Mouse (Mus musculus) lung, postnatal 36 days (tissue): ENCODE measurements at regions not wholly inside any gene's neighbourhood (a gene's known extent, or its start where the extent isn't known, plus 50 kb on each side); places are given as distances from the start of the nearest gene placed in this dataset.

Source experiments
- DNase-seq: peaks from one replicate; pipeline ENCODE4 v3.0.0; 2022; ENCODE audit warnings: mixed read lengths

DNA sequence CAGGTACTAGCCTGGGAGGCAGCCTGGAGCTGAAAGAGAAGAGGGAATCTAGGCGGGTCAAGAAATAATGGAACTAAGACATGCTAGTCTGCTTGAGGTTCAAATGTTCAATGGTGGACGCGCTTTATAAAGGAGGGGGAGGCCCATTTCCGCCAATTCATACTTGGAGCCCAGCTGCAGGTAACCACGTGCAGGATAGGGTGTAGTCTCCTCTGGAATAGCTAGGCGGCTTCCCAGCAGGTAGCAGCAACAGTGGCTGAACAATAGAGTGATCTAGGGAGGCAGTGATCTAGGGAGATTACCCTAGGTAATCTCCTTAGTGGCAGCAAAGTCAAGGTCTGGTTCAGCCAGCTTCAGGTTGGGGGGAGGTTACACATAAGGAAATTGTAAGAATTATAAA, 134.6 kb downstream of the Sh2d4b start:
- no peak for DNase-seq

DNA sequence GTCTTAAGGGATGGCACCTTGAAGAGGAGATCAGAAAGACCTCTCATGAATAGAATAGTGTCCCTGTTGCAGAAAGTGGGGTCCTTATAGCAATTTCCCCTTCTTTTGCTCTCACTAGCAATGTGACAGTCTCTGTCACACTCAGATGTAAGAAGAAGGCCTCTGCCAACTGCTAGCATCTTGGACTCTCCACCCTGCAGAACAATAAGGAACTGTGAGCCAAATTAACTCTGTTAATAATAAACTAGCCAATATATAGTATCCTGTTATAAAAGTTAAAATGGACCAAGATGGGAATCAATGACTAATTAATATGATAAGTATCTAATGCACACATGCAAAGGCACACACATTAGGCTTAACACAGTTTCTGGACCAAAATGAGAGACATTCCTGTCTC, 152.5 kb downstream of the Sh2d4b start:
- DNase-seq, result no peak

DNA sequence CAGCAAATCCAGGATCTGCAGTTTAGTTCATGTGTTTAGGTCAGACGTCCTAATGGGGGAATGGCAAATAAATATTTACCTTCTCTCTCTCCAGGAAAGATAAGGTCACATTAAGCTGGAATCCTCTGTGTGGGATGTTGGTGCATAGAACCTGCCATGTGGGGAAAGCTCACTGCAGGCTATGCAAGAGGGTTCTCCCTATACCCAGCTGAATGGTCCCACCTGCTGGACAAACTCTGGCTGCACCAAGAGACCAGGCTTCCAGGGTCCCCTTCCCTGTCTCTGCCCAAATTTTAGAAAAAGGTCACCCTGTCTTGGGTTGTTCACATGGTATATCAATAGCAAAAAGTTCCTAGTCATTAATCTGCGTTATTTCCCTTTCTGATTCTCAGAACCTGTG, 161.2 kb downstream of the Sh2d4b start:
- peak; percentile 30 for DNase-seq

- no peak for DNase-seq
Measured at GRCm38 (mm10) chr14:40708981-40709531, 184.0 kb downstream of the Sh2d4b start.

DNA sequence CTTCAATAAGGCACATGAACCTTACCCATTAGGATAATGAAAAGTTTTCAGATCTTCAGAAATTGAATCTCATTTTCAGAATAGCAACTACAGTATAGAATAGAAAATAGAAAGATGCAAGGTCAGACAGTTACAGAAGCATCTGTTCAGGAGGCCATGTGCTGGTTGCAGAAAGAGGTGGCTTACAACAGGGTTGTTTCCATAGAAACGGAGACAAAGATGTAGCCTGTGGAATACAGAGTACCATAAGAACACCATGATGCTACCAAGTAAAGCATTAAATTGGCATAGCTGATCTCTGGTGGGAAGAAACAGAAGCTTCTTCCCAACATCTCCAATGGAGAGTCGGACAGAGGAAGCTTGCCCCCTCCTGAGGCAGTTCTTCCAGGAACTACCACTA, 185.6 kb downstream of the Sh2d4b start:
- DNase-seq, result no peak

GRCm38 (mm10) chr14:40703451-40703850, 189.6 kb downstream of the Sh2d4b start:
- DNase-seq, result peak; percentile 22

- DNase-seq, result no peak
Measured at GRCm38 (mm10) chr14:40681711-40682110, 211.4 kb downstream of the Sh2d4b start.

GRCm38 (mm10) chr14:40653558-40653957, 239.5 kb downstream of the Sh2d4b start:
- DNase-seq, result no peak
